Mouse (Mus musculus): ENCODE measurements around the gene AC153137.1. TPM values are rescaled to one million over a fixed set of nuclear protein-coding genes. Genes with fewer than 3 reads are reported as not detected.

The AC153137.1 gene
- total and polyA plus RNA-seq, 3 experiments, result not detected

DNA sequence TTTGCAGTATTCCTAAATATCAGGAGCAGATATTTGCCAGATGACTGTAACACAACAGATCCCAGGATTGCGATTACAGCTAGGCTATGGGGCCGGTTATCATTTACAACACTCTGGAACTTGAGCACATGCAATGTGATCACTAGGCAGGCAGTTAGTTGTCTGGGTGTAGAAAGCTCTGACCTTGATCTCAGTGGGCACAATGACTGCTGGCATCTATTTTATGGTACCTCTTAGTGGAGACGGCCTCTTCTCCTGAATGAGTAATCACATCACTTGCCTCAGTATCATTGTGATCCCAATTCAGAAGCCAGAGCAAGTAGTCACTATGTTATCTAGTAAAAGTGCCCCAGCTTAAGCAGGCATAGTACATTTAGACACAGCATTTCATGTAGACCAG lies 37.2 kb downstream of the AC153137.1 start (continued):
- TF ChIP-seq MAX (IDR thresholded peaks at IDR 0.05; ENCODE audit: low read length) (no peak), POLR2AphosphoS2 (IDR thresholded peaks at IDR 0.05; ENCODE audit: low read length) (no peak; the same call in 1 of the 2 replicates), POLR2A (IDR thresholded peaks at IDR 0.05; ENCODE audit: control insufficient read depth in 1 of 2, insufficient read depth in 1 of 2, low read depth in 1 of 2, low read length in 2 of 2, poor library complexity in 1 of 2) (no peak), RAD21 (IDR thresholded peaks at IDR 0.05; ENCODE audit: low read depth, low read length) (no peak), RCOR1 (IDR thresholded peaks at IDR 0.05; ENCODE audit: low read depth, low read length) (no peak), MYB (IDR thresholded peaks at IDR 0.05; ENCODE audit: low read depth, low read length) (no peak)

DNA sequence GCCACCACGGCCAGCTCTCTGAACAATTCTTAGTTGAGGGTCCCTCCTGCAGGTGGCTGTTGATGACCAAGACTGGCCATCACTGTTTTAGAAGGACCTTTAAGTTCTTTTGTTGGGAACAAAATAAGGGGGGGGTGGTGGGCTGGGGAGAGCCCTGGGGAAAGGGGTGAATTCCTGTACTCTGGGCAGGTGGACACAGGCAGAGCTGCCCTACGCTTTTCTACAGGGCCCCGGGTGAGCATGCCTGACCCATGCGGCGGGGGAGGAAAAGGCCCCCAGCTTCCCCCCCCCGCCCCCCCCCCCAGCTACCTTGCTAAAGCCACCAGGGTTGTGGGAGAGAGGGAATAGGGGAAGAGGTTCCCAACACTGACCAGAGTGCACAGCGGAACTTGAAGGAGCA lies 39.4 kb downstream of the AC153137.1 start:
- Histone ChIP-seq H3K36me3 (ENCODE audit: control insufficient read depth in 1 of 2, insufficient read depth in 2 of 2, low read length in 2 of 2) (no peaks in the 10 kb centered on the region), H3K27me3 (ENCODE audit: control insufficient read depth in 1 of 2, insufficient read depth in 2 of 2, low read length in 2 of 2) (no peaks in the 10 kb centered on the region), H3K4me3 (ENCODE audit: control insufficient read depth in 1 of 2, insufficient read depth in 1 of 2, low read depth in 2 of 2, low read length in 2 of 2) (no peak overlapping the region), H3K27ac (ENCODE audit: control insufficient read depth, low read depth, low read length) (no peak overlapping the region), H3K79me2 (ENCODE audit: control insufficient read depth, insufficient read depth, low read length, poor library complexity) (no peaks in the 10 kb centered on the region), H3K9ac (ENCODE audit: control insufficient read depth, low read depth, low read length, poor library complexity, severe bottlenecking) (no peak overlapping the region), H3K9me3 (replicated peaks; ENCODE audit: insufficient read depth, low read length) (no peaks in the 10 kb centered on the region), H3K4me1 (ENCODE audit: control insufficient read depth in 1 of 2, insufficient read depth in 2 of 2, low read length in 2 of 2) (no peaks in the 10 kb centered on the region)
- no peak for TF ChIP-seq CHD2 (IDR thresholded peaks at IDR 0.05; ENCODE audit: low read length)
- no peak for TF ChIP-seq ZNF384 (IDR thresholded peaks at IDR 0.05; ENCODE audit: low read depth, low read length)
- TF ChIP-seq TBP (IDR thresholded peaks at IDR 0.05; ENCODE audit: low read depth, low read length), result no peak
- TF ChIP-seq MYB (IDR thresholded peaks at IDR 0.05; ENCODE audit: low read depth, low read length), result no peak
- no peak for TF ChIP-seq TCF12 (IDR thresholded peaks at IDR 0.05; ENCODE audit: low read depth, low read length)
- no peak for TF ChIP-seq NELFE (IDR thresholded peaks at IDR 0.05; ENCODE audit: low read depth, low read length)
- no peak for DNase-seq (ENCODE audit: low read depth, low spot score)

DNA sequence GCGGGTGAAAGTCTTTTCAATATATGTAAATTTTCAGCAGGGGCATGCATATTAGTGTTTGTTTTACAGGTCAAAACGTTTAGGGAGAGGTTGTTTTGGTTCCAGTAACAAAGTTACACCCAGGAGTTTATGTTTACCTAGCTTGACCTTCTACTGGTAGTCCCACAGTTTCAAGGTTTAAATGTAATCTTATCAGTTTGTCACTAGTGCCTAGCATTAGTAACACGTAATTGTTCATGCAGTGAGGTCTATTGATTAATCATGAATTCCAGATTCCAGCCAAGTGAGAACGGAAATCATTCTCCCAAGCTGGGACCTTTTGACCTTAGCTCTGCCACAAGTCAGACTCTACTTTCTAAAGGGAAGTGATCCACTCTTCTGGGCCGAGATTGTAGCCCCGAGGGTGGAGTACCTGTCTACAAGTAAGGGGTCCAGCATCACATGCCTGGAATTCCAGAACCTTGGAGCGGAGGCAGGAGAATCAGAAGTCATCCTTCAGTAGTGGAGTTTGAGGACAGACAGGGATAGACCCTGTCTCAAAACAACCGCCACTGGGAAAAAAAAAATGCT lies 40.3 kb downstream of the AC153137.1 start:
- H3K27me3 ChIP-seq (ENCODE audit: control insufficient read depth in 1 of 2, insufficient read depth in 2 of 2, low read length in 2 of 2), result no peaks in the 10 kb centered on the region
- H3K4me3 ChIP-seq (ENCODE audit: control insufficient read depth in 1 of 2, insufficient read depth in 1 of 2, low read depth in 2 of 2, low read length in 2 of 2), result no peak overlapping the region
- no peaks in the 10 kb centered on the region for H3K4me1 ChIP-seq (ENCODE audit: control insufficient read depth in 1 of 2, insufficient read depth in 2 of 2, low read length in 2 of 2)
- no peak for DNase-seq (ENCODE audit: low read depth, low spot score)
- no peaks in the 10 kb centered on the region for H3K36me3 ChIP-seq (ENCODE audit: control insufficient read depth in 1 of 2, insufficient read depth in 2 of 2, low read length in 2 of 2)
- H3K27ac ChIP-seq (ENCODE audit: control insufficient read depth, low read depth, low read length), result no peak overlapping the region
- no peak for TF ChIP-seq ZC3H11A (IDR thresholded peaks at IDR 0.05; ENCODE audit: low read depth, low read length)
- TF ChIP-seq POLR2A (IDR thresholded peaks at IDR 0.05; ENCODE audit: control insufficient read depth in 1 of 2, insufficient read depth in 1 of 2, low read depth in 1 of 2, low read length in 2 of 2, poor library complexity in 1 of 2), result no peak
- TF ChIP-seq MXI1 (IDR thresholded peaks at IDR 0.05; ENCODE audit: low read depth, low read length), result no peak
- no peak for TF ChIP-seq USF1 (IDR thresholded peaks at IDR 0.05; ENCODE audit: low read depth, low read length)
- TF ChIP-seq TCF12 (IDR thresholded peaks at IDR 0.05; ENCODE audit: low read depth, low read length), result no peak
- TF ChIP-seq POLR2AphosphoS5 (IDR thresholded peaks at IDR 0.05; ENCODE audit: borderline replicate concordance, low read depth, low read length), result no peak
- no peak for TF ChIP-seq POLR2AphosphoS2 (IDR thresholded peaks at IDR 0.05; ENCODE audit: low read length)
- no peak for TF ChIP-seq EP300 (IDR thresholded peaks at IDR 0.05; ENCODE audit: low read depth in 1 of 2, low read length in 2 of 2)
- TF ChIP-seq RAD21 (IDR thresholded peaks at IDR 0.05; ENCODE audit: low read depth, low read length), result no peak
- TF ChIP-seq MYC (IDR thresholded peaks at IDR 0.05; ENCODE audit: low read depth, low read length), result no peak
- TF ChIP-seq SIN3A (IDR thresholded peaks at IDR 0.05; ENCODE audit: low read length), result no peak
- no peak for TF ChIP-seq CHD1 (IDR thresholded peaks at IDR 0.05; ENCODE audit: low read depth, low read length)
- no peak for TF ChIP-seq TAL1 (IDR thresholded peaks at IDR 0.05; ENCODE audit: low read length)
- TF ChIP-seq MAFK (IDR thresholded peaks at IDR 0.05; ENCODE audit: borderline replicate concordance, low read depth, low read length), result no peak
- TF ChIP-seq JUND (IDR thresholded peaks at IDR 0.05; ENCODE audit: low read depth, low read length), result no peak
- no peak for TF ChIP-seq ZNF384 (IDR thresholded peaks at IDR 0.05; ENCODE audit: low read depth, low read length)
- no peak for TF ChIP-seq MAZ (IDR thresholded peaks at IDR 0.05; ENCODE audit: low read depth, low read length)
- TF ChIP-seq NRF1 (IDR thresholded peaks at IDR 0.05; ENCODE audit: insufficient read depth, low read depth, low read length, poor library complexity, severe bottlenecking), result no peak
- no peak for TF ChIP-seq KAT2A (conservative IDR thresholded peaks at IDR 0.05; ENCODE audit: low read depth, low read length)
- TF ChIP-seq HCFC1 (IDR thresholded peaks at IDR 0.05; ENCODE audit: low read depth, low read length), result no peak
- H3K9ac ChIP-seq (ENCODE audit: control insufficient read depth, low read depth, low read length, poor library complexity, severe bottlenecking), result no peak overlapping the region
- no peaks in the 10 kb centered on the region for H3K79me2 ChIP-seq (ENCODE audit: control insufficient read depth, insufficient read depth, low read length, poor library complexity)
- no peaks in the 10 kb centered on the region for H3K9me3 ChIP-seq (replicated peaks; ENCODE audit: insufficient read depth, low read length)

Measured in MEL (cell line).